ENCODE assay signal across 8 mouse cellular contexts in the genomic region with DNA sequence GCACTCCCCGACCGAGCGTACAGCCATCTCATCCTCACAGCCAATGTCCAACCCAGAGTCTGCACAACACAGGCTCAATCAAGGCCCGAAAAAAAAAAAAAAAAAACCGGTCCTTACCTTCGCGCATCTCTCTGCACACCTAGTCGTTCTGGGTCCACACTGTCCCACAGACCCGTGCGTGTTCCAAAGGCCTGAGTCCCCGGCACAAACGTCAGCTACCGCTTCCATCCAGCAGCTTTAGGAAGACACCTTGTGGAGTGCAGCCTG. TPM values are rescaled to one million over a fixed set of nuclear protein-coding genes. Genes with fewer than 3 reads are reported as not detected.
DNase-seq lines count a peak whose midpoint lies in the region; ATAC-seq lines count a peak whose summit lies in the region.

No protein-coding gene starts in this region.

- DNase-seq in heart, adult 8-10 months (ENCODE audit: low spot score) = no peak
- DNase-seq in frontal cortex, postnatal 10 days (ENCODE audit: low spot score in 2 of 2) = no peak
- no peak for DNase-seq in cerebellum, adult 11-12 months
- DNase-seq in gastrocnemius, postnatal 10 days = no peak

- H3K4me3 ChIP-seq in heart, embryonic 16.5 days (ENCODE audit: low read length) = peak overlapping the region; percentile 68
- peak overlapping the region; percentile 65 for H3K4me3 ChIP-seq in brown adipose tissue, adult 24 weeks (ENCODE audit: insufficient read depth, low read depth, low read length)
- peak overlapping the region; percentile 47 for H3K4me3 ChIP-seq in hindbrain, embryonic 13.5 days
- peak overlapping the region; percentile 40 for H3K4me3 ChIP-seq in midbrain, embryonic 12.5 days

- 4% methylated on average over 13 of the region's 13 CpGs for WGBS in heart, embryonic 16.5 days
- under 1% methylated on average over 13 of the region's 13 CpGs for WGBS in hindbrain, embryonic 13.5 days
- WGBS in midbrain, embryonic 12.5 days = under 1% methylated on average over 13 of the region's 13 CpGs

- no peak for ATAC-seq in heart, embryonic 16.5 days (replicated peaks; ENCODE audit: extremely low read depth, insufficient read depth, low FRiP score)
- ATAC-seq in hindbrain, embryonic 13.5 days (ENCODE audit: low FRiP score) = no peak
- no peak; the same call in 1 of the 2 replicates for ATAC-seq in midbrain, embryonic 12.5 days (ENCODE audit: low FRiP score, low read depth)

- H3K4me1 ChIP-seq in heart, embryonic 16.5 days (ENCODE audit: control insufficient read depth, insufficient read depth, low read length) = peaks cover 17% of the 10 kb centered on the region
- no peaks in the 10 kb centered on the region for H3K4me1 ChIP-seq in brown adipose tissue, adult 24 weeks (ENCODE audit: control insufficient read depth, insufficient read depth, insufficient read length, low read length)
- H3K4me1 ChIP-seq in hindbrain, embryonic 13.5 days (replicated peaks) = peaks cover 33% of the 10 kb centered on the region
- H3K4me1 ChIP-seq in midbrain, embryonic 12.5 days = peaks cover 32% of the 10 kb centered on the region

- peaks cover 78% of the 10 kb centered on the region for H3K27me3 ChIP-seq in heart, embryonic 16.5 days (ENCODE audit: control insufficient read depth, insufficient read depth, low read length)
- peaks cover 92% of the 10 kb centered on the region for H3K27me3 ChIP-seq in hindbrain, embryonic 13.5 days
- H3K27me3 ChIP-seq in midbrain, embryonic 12.5 days = peaks cover 93% of the 10 kb centered on the region

- peak overlapping the region; percentile 28 for H3K9ac ChIP-seq in heart, embryonic 16.5 days (ENCODE audit: low read length)
- H3K9ac ChIP-seq in hindbrain, embryonic 13.5 days = peak overlapping the region; percentile 62; the same call in 1 of the 2 replicates
- no peak overlapping the region; the same call in 1 of the 2 replicates for H3K9ac ChIP-seq in midbrain, embryonic 12.5 days (replicated peaks)

- peak overlapping the region; percentile 82 for H3K4me2 ChIP-seq in heart, embryonic 16.5 days (ENCODE audit: low read depth, low read length)
- H3K4me2 ChIP-seq in hindbrain, embryonic 13.5 days = peak overlapping the region; percentile 77
- peak overlapping the region; percentile 63 for H3K4me2 ChIP-seq in midbrain, embryonic 12.5 days (replicated peaks)

- no peak overlapping the region for H3K27ac ChIP-seq in heart, embryonic 16.5 days (ENCODE audit: low read length)
- no peak overlapping the region for H3K27ac ChIP-seq in brown adipose tissue, adult 24 weeks (replicated peaks; ENCODE audit: low read depth, low read length)
- H3K27ac ChIP-seq in hindbrain, embryonic 13.5 days = peak overlapping the region; percentile 76
- H3K27ac ChIP-seq in midbrain, embryonic 12.5 days (replicated peaks) = peak overlapping the region; percentile 73

- no peaks in the 10 kb centered on the region for H3K9me3 ChIP-seq in heart, embryonic 16.5 days (replicated peaks; ENCODE audit: control insufficient read depth, low read length)
- H3K9me3 ChIP-seq in hindbrain, embryonic 13.5 days = no peaks in the 10 kb centered on the region
- no peaks in the 10 kb centered on the region for H3K9me3 ChIP-seq in midbrain, embryonic 12.5 days

- no peaks in the 10 kb centered on the region for H3K36me3 ChIP-seq in heart, embryonic 16.5 days (ENCODE audit: control insufficient read depth, insufficient read depth)
- H3K36me3 ChIP-seq in hindbrain, embryonic 13.5 days = no peaks in the 10 kb centered on the region
- no peaks in the 10 kb centered on the region for H3K36me3 ChIP-seq in midbrain, embryonic 12.5 days

RNA-seq across cellular contexts. Expression of a gene that starts 3.7 kb away (rescaled TPM):
- 14.9 and 15.5 TPM in 2 replicates for polyA plus RNA-seq in heart, embryonic 16.5 days (2015; fragmentation: Nextera tagmentation; extraction: Ambion mirVana)
- 10 to 100 TPM; 13.5 to 20.0 (median 17.4) TPM for total RNA-seq in heart, adult 8-10 months (2022)
- 4.7 and 7.0 TPM in 2 replicates for polyA plus RNA-seq in brown adipose tissue, adult 24 weeks (2012; ENCODE audit: insufficient read depth, insufficient read length, missing spikeins)
- 20.6 and 27.0 TPM in 2 replicates for polyA plus RNA-seq in hindbrain, embryonic 13.5 days (2015; fragmentation: Nextera tagmentation; extraction: Ambion mirVana)
- polyA plus RNA-seq in midbrain, embryonic 12.5 days (2016; fragmentation: Nextera tagmentation; extraction: Ambion mirVana) = 38.7 and 45.5 TPM in 2 replicates
- total RNA-seq in gastrocnemius, postnatal 10 days (2021) = 1 to 10 TPM; 5.7 to 6.0 TPM

RNA-seq across cellular contexts. Expression of a gene that starts 32.1 kb away (rescaled TPM):
- polyA plus RNA-seq in heart, embryonic 16.5 days (2015; fragmentation: Nextera tagmentation; extraction: Ambion mirVana) = not detected in 2 replicates
- not detected for total RNA-seq in heart, adult 8-10 months (2022)
- polyA plus RNA-seq in brown adipose tissue, adult 24 weeks (2012; ENCODE audit: insufficient read depth, insufficient read length, missing spikeins) = not detected in 2 replicates
- not detected in 2 replicates for polyA plus RNA-seq in hindbrain, embryonic 13.5 days (2015; fragmentation: Nextera tagmentation; extraction: Ambion mirVana)
- not detected in 2 replicates for polyA plus RNA-seq in midbrain, embryonic 12.5 days (2016; fragmentation: Nextera tagmentation; extraction: Ambion mirVana)
- not detected for total RNA-seq in gastrocnemius, postnatal 10 days (2021)

Comparison
In these comparisons a context has a peak if more than half of its experiments do, and no peak if none do; other contexts are left out.
1. H3K27ac ChIP-seq: peak in hindbrain, embryonic 13.5 days (single experiment) and midbrain, embryonic 12.5 days (single experiment); none in heart, embryonic 16.5 days (single experiment) and brown adipose tissue, adult 24 weeks (single experiment).
2. Peak in every context shown above with its lines, with median percentiles within 50 percentile points of each other: H3K4me2 ChIP-seq and H3K4me3 ChIP-seq.